Mouse (Mus musculus): Measurements from ENCODE around the gene Pclo. TPM values are rescaled to one million over a fixed set of nuclear protein-coding genes. Genes with fewer than 3 reads are reported as not detected.

Gene Pclo
- polyA plus RNA-seq, 1 experiment from 2014 or later, result 4.4 TPM

DNA sequence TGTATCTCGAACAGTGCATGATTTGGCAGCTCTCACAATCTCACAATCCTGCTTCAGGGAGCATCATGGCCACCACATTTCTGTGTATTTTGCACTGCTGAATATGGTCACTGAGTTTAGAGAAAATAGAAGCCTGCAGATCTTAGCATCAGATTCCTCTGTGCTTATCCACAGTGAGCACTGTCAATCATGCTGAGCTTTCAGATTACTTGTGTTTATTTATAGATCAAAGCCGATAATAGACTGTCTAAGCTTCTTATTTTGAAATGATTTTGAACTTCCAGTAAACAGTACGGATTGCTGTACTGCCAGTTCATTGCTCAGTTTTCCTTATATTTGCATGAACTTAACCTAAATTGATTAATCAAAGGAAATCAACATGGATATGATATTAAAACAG lies 208.9 kb downstream of the Pclo start:
- H3K36me3 ChIP-seq (ENCODE audit: control insufficient read depth, insufficient read depth, low read length), result no peaks in the 10 kb centered on the region
- peak; percentile 4 for DNase-seq (ENCODE audit: low spot score)
- WGBS, result 84% methylated on average over 3 of the region's 3 CpGs
- H3K27me3 ChIP-seq (replicated peaks; ENCODE audit: control insufficient read depth, insufficient read depth, low read length), result no peaks in the 10 kb centered on the region
- no peaks in the 10 kb centered on the region for H3K9me3 ChIP-seq (replicated peaks; ENCODE audit: control insufficient read depth, low read length)
- H3K9ac ChIP-seq (ENCODE audit: low read length), result no peak overlapping the region
- no peak overlapping the region for H3K4me2 ChIP-seq (ENCODE audit: low read length)
- H3K4me3 ChIP-seq (ENCODE audit: low read depth, low read length), result no peak overlapping the region
- no peak for ATAC-seq
- no peaks in the 10 kb centered on the region for H3K4me1 ChIP-seq (ENCODE audit: control insufficient read depth, insufficient read depth, low read length)
- H3K27ac ChIP-seq (ENCODE audit: low read depth, low read length), result no peak overlapping the region

DNA sequence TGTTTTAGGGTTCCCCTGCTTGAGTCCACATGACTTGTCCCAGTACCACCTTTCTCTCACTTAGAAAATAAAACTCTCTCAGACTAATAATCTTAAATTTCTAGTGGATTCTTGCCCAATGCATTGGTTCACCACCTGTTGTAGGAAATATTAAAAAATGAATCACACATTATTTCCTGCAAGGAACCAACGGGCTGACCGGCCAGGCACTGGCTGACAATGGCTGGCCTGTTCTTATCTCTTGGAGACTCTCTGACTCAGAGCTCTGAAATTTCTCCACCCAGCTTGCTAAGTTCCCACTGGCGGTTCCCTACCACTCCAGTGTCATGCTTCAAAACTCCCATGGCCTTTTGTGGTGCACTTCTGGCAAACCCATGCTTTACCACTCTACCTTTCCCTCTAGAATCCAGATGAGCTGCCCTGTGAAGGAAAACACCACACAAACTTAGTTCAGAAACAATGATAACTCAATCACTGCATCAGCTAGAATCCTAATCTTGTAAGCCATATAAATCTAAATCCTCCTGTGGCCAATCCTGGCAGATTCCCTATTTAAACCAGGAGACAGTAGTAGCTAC lies 214.0 kb downstream of the Pclo start:
- H3K4me1 ChIP-seq (ENCODE audit: control insufficient read depth, insufficient read depth, low read length), result no peaks in the 10 kb centered on the region
- 91% methylated on average over 3 of the region's 3 CpGs for WGBS

DNA sequence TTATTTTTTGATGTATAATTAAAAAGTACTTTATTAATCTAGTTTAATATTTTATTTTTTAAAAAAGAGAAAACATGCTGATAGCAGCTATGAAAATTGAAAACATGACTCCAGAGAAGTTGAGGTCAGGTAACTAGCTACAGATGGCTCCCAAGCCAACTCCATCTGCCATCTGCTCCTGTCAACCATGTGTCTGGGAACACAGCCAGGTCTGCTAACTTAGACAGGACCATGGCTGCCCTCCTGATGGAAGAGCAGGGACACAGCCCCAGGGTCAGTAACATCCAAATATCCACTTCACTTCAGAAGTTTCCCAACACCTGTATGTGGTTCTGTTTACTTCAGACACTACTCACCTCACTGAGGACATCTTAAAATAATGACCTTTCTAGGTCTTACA lies 236.2 kb downstream of the Pclo start:
- H3K27ac ChIP-seq (ENCODE audit: low read depth, low read length), result no peak overlapping the region
- no peak overlapping the region for H3K9ac ChIP-seq (ENCODE audit: low read length)
- no peaks in the 10 kb centered on the region for H3K27me3 ChIP-seq (replicated peaks; ENCODE audit: control insufficient read depth, insufficient read depth, low read length)
- no peak overlapping the region for H3K4me3 ChIP-seq (ENCODE audit: low read depth, low read length)
- no peaks in the 10 kb centered on the region for H3K9me3 ChIP-seq (replicated peaks; ENCODE audit: control insufficient read depth, low read length)
- no peaks in the 10 kb centered on the region for H3K36me3 ChIP-seq (ENCODE audit: control insufficient read depth, insufficient read depth, low read length)
- ATAC-seq, result 0 out of 2 replicates have a peak, but pooled peaks have one; percentile 48
- H3K4me2 ChIP-seq (ENCODE audit: low read length), result no peak overlapping the region
- no peaks in the 10 kb centered on the region for H3K4me1 ChIP-seq (ENCODE audit: control insufficient read depth, insufficient read depth, low read length)
- DNase-seq (ENCODE audit: low spot score), result peak; percentile 6

More for the DNA sequence above, 214.0 kb downstream of the Pclo start:
- no peaks in the 10 kb centered on the region for H3K27me3 ChIP-seq (replicated peaks; ENCODE audit: control insufficient read depth, insufficient read depth, low read length)
- no peak overlapping the region for H3K4me3 ChIP-seq (ENCODE audit: low read depth, low read length)
- no peak overlapping the region for H3K9ac ChIP-seq (ENCODE audit: low read length)
- DNase-seq (ENCODE audit: low spot score) (no peak), ATAC-seq (no peak)
- no peaks in the 10 kb centered on the region for H3K9me3 ChIP-seq (replicated peaks; ENCODE audit: control insufficient read depth, low read length)
- H3K36me3 ChIP-seq (ENCODE audit: control insufficient read depth, insufficient read depth, low read length), result no peaks in the 10 kb centered on the region
- no peak overlapping the region for H3K4me2 ChIP-seq (ENCODE audit: low read length)
- H3K27ac ChIP-seq (ENCODE audit: low read depth, low read length), result no peak overlapping the region

DNA sequence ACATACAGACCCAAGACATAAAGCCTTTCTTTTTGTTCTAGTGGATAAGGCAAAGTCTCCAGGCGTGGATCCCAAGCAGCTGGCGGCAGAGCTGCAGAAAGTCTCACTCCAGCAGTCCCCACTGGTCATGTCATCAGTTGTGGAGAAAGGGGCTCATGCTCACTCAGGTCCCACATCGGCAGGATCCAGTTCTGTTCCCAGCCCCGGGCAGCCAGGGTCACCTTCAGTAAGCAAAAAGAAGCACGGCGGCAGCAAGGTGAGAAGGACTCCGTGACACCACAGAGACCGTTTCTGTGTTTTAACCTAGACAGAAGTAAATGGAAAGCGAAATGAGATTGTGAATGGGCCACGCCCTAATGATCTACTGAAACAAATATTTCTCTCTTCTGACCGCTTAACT lies 252.0 kb downstream of the Pclo start:
- Histone ChIP-seq H3K27ac (ENCODE audit: low read depth, low read length) (no peak overlapping the region), H3K4me3 (ENCODE audit: low read depth, low read length) (no peak overlapping the region), H3K4me2 (ENCODE audit: low read length) (no peak overlapping the region), H3K9ac (ENCODE audit: low read length) (no peak overlapping the region), H3K27me3 (replicated peaks; ENCODE audit: control insufficient read depth, insufficient read depth, low read length) (no peaks in the 10 kb centered on the region), H3K36me3 (ENCODE audit: control insufficient read depth, insufficient read depth, low read length) (no peaks in the 10 kb centered on the region), H3K9me3 (replicated peaks; ENCODE audit: control insufficient read depth, low read length) (no peaks in the 10 kb centered on the region), H3K4me1 (ENCODE audit: control insufficient read depth, insufficient read depth, low read length) (no peaks in the 10 kb centered on the region)
- DNase-seq (ENCODE audit: low spot score), result no peak
- 90% methylated on average over 11 of the region's 11 CpGs for WGBS
- no peak for ATAC-seq

DNA sequence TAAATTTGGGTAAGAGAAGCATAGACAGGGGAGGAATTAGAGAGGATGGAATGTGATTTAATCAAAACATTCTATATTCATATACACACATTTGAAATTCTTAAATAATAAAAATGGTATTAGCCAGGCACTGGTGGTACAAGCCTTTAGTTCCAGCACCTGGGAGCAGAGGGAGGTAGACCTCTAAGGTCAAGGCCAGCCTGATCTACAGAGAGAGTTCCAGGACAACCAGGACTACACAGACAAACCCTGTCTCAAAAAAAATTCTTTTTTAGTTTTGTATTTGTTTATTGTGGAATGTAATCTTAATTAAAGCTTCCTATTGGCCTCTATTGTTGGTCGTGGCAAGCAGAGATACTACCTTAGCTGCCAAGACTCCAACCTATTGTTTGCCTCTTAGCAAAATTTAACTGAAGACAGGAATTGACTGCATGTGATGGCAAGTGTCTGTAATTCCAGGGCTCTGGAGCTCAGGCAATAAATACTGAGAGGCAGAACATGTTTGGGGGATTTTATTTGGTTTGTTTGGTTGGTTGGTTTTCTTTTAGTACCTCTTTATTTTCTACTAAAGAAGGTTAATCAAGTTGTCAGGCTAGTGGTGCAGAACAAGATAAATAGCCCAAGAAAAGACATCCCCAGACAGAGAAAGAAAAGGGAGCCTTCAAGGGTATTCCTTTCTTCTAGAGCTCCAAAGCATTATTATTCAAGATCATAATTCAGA lies 267.8 kb downstream of the Pclo start:
- no peak overlapping the region for H3K4me2 ChIP-seq (ENCODE audit: low read length)
- H3K27me3 ChIP-seq (replicated peaks; ENCODE audit: control insufficient read depth, insufficient read depth, low read length), result no peaks in the 10 kb centered on the region
- H3K4me1 ChIP-seq (ENCODE audit: control insufficient read depth, insufficient read depth, low read length), result no peaks in the 10 kb centered on the region
- 35% methylated on average over 1 of the region's 1 CpGs for WGBS
- no peak for DNase-seq (ENCODE audit: low spot score)
- H3K36me3 ChIP-seq (ENCODE audit: control insufficient read depth, insufficient read depth, low read length), result no peaks in the 10 kb centered on the region
- ATAC-seq, result no peak
- H3K4me3 ChIP-seq (ENCODE audit: low read depth, low read length), result no peak overlapping the region
- H3K9me3 ChIP-seq (replicated peaks; ENCODE audit: control insufficient read depth, low read length), result no peaks in the 10 kb centered on the region
- H3K9ac ChIP-seq (ENCODE audit: low read length), result no peak overlapping the region
- H3K27ac ChIP-seq (ENCODE audit: low read depth, low read length), result no peak overlapping the region

DNA sequence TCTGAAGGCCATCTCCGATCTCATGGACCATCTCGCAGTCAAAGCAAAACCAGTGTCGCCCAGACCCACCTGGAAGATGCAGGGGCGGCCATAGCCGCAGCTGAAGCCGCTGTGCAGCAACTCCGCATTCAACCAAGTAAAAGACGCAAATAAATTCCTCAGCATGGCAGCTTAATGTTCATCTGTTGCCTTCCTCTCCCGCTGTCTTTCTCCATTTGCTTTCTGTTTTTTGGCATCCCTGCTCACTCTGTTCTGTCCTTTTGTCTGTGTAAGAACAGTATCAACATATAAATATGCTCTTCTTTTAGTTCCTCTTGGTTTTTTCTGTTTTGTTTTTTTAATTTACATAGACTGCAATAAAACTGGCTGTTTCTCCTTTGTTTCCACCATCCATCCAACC lies 279.2 kb downstream of the Pclo start:
- H3K9me3 ChIP-seq (replicated peaks; ENCODE audit: control insufficient read depth, low read length), result no peaks in the 10 kb centered on the region
- H3K4me3 ChIP-seq (ENCODE audit: low read depth, low read length), result no peak overlapping the region
- H3K4me2 ChIP-seq (ENCODE audit: low read length), result no peak overlapping the region
- H3K36me3 ChIP-seq (ENCODE audit: control insufficient read depth, insufficient read depth, low read length), result 0 out of 2 replicates have a peak, but pooled peaks cover 5% of the 10 kb centered on the region
- no peak overlapping the region for H3K27ac ChIP-seq (ENCODE audit: low read depth, low read length)
- no peak for ATAC-seq
- H3K4me1 ChIP-seq (ENCODE audit: control insufficient read depth, insufficient read depth, low read length), result no peaks in the 10 kb centered on the region
- 92% methylated on average over 9 of the region's 9 CpGs for WGBS
- no peak overlapping the region for H3K9ac ChIP-seq (ENCODE audit: low read length)
- DNase-seq (ENCODE audit: low spot score), result no peak
- H3K27me3 ChIP-seq (replicated peaks; ENCODE audit: control insufficient read depth, insufficient read depth, low read length), result no peaks in the 10 kb centered on the region

DNA sequence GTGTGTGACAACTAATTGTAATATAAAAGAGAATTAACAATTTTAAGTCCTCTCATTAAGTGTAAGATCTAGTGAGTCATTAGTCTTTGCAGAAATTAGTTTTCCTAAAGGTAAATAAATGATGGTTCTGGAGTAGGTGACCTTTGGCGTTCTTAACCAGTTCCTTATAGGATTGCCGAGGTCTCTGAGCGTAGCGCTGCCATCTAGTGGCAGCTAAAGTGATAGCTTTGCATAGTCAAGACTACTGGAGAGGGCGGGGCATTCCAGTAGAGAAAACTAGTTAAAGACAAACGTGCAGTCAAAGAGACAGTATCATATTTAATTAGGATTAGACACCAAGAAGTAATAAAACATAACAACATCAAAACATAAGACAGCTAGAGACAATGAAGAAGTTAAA lies 292.4 kb downstream of the Pclo start:
- 3% methylated on average over 6 of the region's 6 CpGs for WGBS
- Histone ChIP-seq H3K9ac (ENCODE audit: low read length) (no peak overlapping the region), H3K4me1 (ENCODE audit: control insufficient read depth, insufficient read depth, low read length) (no peaks in the 10 kb centered on the region), H3K4me2 (ENCODE audit: low read length) (no peak overlapping the region), H3K9me3 (replicated peaks; ENCODE audit: control insufficient read depth, low read length) (no peaks in the 10 kb centered on the region), H3K36me3 (ENCODE audit: control insufficient read depth, insufficient read depth, low read length) (no peaks in the 10 kb centered on the region), H3K4me3 (ENCODE audit: low read depth, low read length) (no peak overlapping the region), H3K27me3 (replicated peaks; ENCODE audit: control insufficient read depth, insufficient read depth, low read length) (no peaks in the 10 kb centered on the region), H3K27ac (ENCODE audit: low read depth, low read length) (no peak overlapping the region)
- peak; percentile 84 for DNase-seq (ENCODE audit: low spot score)
- peak; percentile 91 for ATAC-seq

DNA sequence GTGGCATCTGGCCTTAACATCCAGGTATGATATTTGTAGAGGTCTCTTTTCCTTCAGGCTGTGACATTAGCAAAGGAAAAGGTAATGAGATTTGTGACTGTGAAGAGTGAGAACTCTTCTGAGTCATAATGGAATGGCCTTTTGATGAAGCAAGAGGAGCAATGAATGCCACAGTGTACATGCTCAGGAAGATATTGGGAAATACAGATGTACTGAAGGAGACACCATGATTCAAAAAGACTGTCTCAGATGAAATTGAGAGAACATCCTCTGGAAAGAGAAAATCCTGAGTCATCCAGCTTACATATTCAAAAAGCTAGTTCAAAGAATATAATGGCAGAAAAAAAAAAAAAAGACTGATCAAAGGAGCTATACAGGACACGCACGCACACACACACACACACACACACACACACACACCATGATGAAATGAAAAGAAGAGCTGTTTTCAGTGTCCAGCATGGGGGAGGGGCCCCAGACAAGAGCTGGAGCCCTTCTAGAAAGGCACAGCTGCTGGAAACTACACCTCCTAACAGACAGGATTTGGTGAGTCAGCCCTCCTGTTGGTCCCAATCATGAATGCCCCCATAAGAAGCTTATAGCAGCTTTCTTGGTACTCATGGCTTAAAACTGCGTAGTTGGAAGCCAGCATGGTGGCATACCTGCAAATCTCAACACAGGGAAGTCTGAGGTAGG lies 318.6 kb downstream of the Pclo start:
- DNase-seq (ENCODE audit: low spot score) (peak; percentile 29), ATAC-seq (peak; percentile 55; the same call in 1 of the 2 replicates)
- no peaks in the 10 kb centered on the region for H3K36me3 ChIP-seq (ENCODE audit: control insufficient read depth, insufficient read depth, low read length)
- 19% methylated on average over 3 of the region's 3 CpGs for WGBS
- H3K4me2 ChIP-seq (ENCODE audit: low read length), result no peak overlapping the region
- H3K4me1 ChIP-seq (ENCODE audit: control insufficient read depth, insufficient read depth, low read length), result no peaks in the 10 kb centered on the region
- no peak overlapping the region for H3K9ac ChIP-seq (ENCODE audit: low read length)
- H3K9me3 ChIP-seq (replicated peaks; ENCODE audit: control insufficient read depth, low read length), result no peaks in the 10 kb centered on the region
- H3K4me3 ChIP-seq (ENCODE audit: low read depth, low read length), result no peak overlapping the region
- no peaks in the 10 kb centered on the region for H3K27me3 ChIP-seq (replicated peaks; ENCODE audit: control insufficient read depth, insufficient read depth, low read length)
- H3K27ac ChIP-seq (ENCODE audit: low read depth, low read length), result no peak overlapping the region
